Mouse (Mus musculus) embryonic fibroblast, embryonic 13.5 days (primary cell): Measurements from ENCODE around the gene Samd5.

Experiments used
- CTCF ChIP-seq: IDR thresholded peaks from 2 replicates; pipeline ENCODE4 v1.5.1; 2011; ENCODE audit warnings: mild to moderate bottlenecking, control low read depth, low read length, moderate library complexity, borderline replicate concordance; ENCODE audit not compliant: insufficient read depth
- POLR2A ChIP-seq: IDR thresholded peaks from 2 replicates; pipeline ENCODE4 v1.6.1; 2011; ENCODE audit warnings: low read depth, mild to moderate bottlenecking, control low read depth, low read length, moderate library complexity

DNA sequence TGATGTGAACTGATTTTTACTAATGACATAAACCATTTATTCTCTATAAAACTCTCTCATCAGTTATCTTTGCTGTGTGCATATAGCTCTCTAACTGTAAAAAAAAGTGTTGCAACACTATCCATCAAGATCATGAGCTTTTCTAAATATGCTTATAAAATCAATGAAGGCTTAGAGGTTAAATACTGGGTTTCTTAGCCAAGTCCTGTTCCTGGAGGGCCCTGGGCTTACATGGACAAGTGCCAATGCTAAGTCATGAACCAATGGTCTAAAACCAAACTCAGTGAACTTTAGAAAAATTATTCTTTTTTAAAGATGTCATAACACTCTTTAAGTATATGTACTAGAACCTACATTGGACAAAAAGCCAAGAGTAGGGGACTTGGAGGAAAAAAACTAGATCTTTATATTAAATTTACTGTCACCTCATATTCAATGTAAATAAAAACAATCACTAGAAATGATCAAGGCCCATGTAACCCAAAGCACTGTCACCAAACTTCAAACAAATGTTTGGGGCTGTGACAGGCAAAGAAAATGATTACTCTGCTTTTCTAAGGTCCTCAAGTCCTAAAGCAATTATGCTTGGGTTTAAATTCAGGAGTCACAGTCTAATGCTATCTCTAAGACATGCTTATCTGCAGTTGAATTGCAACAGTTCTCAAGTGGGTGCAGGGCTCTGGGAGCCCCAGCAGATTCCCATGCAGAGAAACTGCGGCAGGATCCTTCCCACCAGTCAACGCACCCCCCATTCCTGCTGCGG is 52.9 kb downstream of the Samd5 start:
- TF ChIP-seq POLR2A (no peak), CTCF (no peak)
